Mouse (Mus musculus): ENCODE measurements around the gene Taar5.

Gene Taar5

DNA sequence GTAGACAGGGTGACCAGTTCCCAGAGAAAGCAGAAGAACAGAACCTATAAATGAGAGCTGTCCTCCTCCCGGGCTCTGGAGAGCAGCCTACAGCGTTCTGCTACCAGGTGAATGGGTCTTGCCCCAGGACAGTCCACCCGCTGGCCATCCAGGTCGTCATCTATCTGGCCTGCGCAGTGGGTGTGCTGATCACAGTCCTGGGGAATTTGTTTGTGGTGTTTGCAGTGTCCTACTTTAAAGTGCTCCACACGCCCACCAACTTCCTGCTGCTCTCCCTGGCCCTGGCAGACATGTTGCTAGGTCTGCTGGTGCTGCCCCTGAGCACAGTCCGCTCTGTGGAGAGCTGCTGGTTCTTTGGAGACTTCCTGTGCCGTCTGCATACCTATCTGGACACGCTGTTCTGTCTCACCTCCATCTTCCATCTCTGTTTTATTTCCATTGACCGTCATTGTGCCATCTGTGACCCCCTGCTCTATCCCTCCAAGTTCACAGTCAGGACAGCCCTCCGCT is at the start of gene Taar5:
Gene Taar5 (plus strand): TSS at position 51 of the 510 bp plus-strand sequence.
- in situ Hi-C loops (cut with MboI, MseI): no loop called here

GRCm38 (mm10) chr10:23922468-23922867 is 48.0 kb upstream of the Taar5 start:
- in situ Hi-C loops (cut with MboI, MseI): no loop called here

GRCm38 (mm10) chr10:23923941-23924340 is 46.6 kb upstream of the Taar5 start:
- in situ Hi-C loops (cut with MboI, MseI): no loop called here

- in situ Hi-C loops (cut with MboI, MseI): no loop called here
Observed at GRCm38 (mm10) chr10:23937613-23938012, 32.9 kb upstream of the Taar5 start.

DNA sequence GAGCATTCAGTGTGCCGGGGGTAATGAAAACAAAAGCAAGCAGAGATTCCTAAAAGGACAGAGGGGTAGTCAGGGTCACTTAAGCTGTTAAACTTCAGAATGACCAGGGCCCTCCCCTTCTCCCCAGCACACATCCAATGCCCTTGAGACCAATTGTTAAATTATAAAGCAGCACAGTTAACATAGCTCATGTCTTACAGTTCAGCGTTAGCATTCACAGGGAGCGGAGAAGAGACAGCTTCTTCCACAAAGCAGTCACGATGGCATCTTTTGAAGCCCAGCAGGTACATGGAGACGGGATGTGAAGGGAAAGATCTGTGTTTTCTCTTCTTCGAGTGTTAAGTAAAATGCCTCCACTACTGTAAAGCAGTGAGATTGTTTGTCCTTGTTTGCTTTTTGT is 32.2 kb upstream of the Taar5 start, which contains the start of gene Taar2:
Gene Taar2 (plus strand): TSS at position 261 of the 400 bp plus-strand sequence.
- in situ Hi-C loops (cut with MboI, MseI): no loop called here

DNA sequence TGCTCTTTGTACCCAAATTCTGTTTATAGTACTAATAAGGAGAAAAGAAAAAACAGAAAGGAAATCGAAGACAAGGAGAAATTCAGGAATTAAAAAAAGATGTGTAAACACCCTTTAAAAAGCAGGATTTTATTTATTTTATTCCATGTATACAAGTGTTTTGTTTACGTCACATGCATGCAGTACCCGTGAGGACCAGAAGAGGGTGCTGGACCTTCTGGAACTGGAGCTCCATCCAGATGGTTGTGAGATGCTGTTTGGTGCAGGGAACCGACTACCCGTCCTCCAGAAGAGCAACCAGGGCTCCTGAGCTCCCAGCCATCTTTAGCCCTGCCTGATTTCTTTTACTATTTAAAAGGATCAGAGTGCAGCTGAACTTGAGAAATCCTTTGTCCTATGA is 28.0 kb upstream of the Taar5 start:
- in situ Hi-C loops (cut with MboI, MseI): no loop called here

DNA sequence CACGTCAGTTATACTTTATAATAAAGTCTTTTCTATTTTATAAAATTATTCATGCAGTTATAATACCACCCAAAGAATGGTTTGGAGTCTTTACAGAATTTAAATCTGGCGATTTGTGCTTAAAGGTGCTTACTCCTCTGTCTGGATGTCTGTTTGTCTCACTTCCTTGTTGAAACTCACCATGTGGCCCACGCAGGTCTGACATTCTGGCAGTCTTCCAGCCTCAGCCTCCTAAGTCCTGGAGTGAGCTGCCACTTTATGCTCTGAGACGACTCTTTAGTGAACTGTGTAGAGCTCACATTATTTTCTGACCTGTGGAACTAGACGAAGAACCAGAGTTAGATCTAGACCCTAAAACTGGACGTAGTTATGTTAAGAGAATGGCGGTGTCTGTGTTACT is 22.5 kb upstream of the Taar5 start:
- in situ Hi-C loops (cut with MboI, MseI): no loop called here

GRCm38 (mm10) chr10:23949508-23950005 is 20.9 kb upstream of the Taar5 start, which contains the start of gene Taar3:
Taar3 (plus strand) TSS chr10:23949558.
- in situ Hi-C loops (cut with MboI, MseI): no loop called here

GRCm38 (mm10) chr10:23951714-23952113 is 18.8 kb upstream of the Taar5 start:
- in situ Hi-C loops (cut with MboI, MseI): no loop called here

GRCm38 (mm10) chr10:23959071-23959470 is 11.4 kb upstream of the Taar5 start:
- in situ Hi-C loops (cut with MboI, MseI): no loop called here

DNA sequence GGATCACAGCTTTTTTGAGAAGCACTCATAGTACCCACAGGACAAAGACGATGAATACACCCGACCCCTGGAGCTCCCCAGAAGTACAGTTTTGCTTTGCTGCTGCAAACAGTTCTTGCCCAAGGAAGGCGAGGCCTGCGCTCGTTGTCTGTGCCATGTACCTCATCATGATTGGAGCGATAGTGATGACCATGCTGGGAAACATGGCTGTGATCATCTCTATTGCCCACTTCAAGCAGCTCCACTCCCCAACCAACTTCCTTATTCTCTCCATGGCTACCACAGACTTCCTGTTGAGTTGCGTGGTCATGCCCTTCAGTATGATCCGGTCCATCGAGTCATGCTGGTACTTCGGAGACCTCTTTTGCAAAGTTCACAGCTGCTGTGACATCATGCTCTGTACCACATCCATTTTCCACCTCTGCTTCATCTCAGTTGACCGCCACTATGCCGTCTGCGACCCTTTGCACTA is 10.0 kb upstream of the Taar5 start, which contains the start of gene Taar4:
Gene Taar4 (plus strand): TSS at position 51 of the 472 bp plus-strand sequence.
- in situ Hi-C loops (cut with MboI, MseI): loop anchor here in 1 of 2 experiments (10.0 kb wide), 1 partner anchor 586 kb away; no protein-coding TSS in a partner anchor

DNA sequence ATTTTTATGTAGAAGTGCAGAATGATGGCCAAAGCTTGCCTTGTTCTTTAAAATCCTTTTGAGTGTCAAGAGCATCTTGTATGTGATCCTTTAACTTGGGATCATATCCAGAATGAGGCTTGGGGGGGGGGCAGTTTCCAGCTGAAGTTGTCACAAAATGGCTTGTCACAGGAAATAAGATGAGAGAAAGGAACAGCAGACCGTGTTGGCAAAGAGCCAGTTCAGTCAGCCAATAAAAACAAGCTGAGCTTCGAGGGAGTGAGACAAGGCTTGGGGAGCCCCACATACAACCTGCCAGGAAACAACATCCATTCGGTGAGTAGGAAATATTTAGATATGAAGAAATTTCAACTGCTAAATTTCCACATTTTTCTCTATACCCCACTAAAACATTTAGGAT is 7.1 kb upstream of the Taar5 start:
- in situ Hi-C loops (cut with MboI, MseI): loop anchor here in 1 of 2 experiments (10.0 kb wide), 1 partner anchor 589 kb away; no protein-coding TSS in a partner anchor

DNA sequence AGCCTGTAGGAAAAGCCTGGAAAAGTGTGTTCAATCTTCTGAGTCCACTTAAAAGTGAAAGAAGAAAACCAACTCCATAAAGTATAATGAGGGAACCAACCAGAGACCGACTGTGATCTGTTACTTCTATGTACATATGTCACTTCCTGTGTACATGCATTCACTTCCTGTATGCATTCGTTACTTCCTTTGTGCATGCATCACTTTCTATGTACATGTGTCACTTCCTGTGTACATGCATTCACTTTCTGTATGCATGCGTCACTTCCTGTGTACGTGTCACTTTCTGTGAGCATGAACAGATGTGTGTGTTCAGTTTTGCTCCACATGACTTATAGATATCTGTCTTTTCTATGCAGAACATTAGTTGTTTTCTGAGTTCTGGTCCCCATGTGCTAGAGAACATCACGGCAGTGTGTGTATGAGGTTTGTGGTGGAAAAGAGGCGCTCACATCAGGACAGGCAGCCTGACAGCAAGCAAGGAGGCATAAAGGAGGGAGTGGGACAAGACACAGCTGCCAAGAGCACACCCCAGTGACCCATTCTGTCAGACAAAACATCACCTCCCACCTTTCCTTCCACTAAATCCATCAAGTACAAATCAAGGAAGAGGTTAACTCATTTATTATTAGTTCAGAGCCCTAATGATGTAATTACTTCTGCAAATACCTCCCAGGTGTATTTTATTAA is 5.4 kb upstream of the Taar5 start:
- in situ Hi-C loops (cut with MboI, MseI): loop anchor here in 1 of 2 experiments (10.0 kb wide), 1 partner anchor 590 kb away; no protein-coding TSS in a partner anchor

DNA sequence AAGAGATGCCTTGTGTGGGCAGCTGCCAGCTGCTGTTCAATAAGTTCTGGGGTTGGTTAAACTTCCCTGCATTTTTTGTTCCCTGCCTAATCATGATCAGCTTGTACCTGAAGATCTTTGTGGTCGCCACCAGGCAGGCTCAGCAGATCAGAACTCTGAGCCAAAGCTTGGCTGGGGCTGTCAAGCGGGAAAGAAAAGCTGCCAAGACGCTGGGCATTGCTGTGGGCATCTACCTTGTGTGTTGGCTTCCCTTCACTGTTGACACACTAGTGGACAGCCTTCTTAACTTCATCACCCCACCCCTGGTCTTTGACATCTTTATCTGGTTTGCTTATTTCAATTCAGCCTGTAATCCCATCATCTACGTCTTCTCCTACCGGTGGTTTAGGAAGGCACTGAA is 750 bp downstream of the Taar5 start:
- in situ Hi-C loops (cut with MboI, MseI): no loop called here

- in situ Hi-C loops (cut with MboI, MseI): no loop called here
Observed at GRCm38 (mm10) chr10:23977958-23978357, 7.5 kb downstream of the Taar5 start.

- in situ Hi-C loops (cut with MboI, MseI): no loop called here
Observed at GRCm38 (mm10) chr10:23978901-23979705, 8.6 kb downstream of the Taar5 start.

DNA sequence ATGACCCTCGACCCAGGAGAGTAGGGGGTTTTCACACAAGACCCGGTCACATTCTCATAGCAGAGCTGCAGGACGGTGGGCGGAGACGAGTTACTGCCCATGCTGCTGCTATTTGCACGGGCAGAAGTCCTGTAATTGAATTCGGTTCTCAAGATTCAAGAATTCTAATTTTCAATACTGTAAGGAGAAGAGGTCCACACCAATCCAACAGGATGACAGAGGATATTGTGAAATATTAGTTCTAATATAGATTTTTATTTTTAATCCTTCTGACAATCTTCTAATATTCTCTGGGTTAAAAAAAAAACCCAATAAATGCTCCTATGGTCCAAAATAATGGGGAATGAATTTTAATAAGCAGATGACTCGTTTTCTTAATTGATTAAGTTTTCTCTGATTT is 15.0 kb downstream of the Taar5 start, which contains the start of gene Taar6:
Gene Taar6 (minus strand): TSS at position 101 of the 400 bp plus-strand sequence.
- in situ Hi-C loops (cut with MboI, MseI): loop anchor here in 1 of 2 experiments (5.0 to 10.0 kb wide), 2 partner anchors 129 to 317 kb away; no protein-coding TSS in a partner anchor

GRCm38 (mm10) chr10:23986419-23986818 is 15.9 kb downstream of the Taar5 start:
- in situ Hi-C loops (cut with MboI, MseI): loop anchor here in 1 of 2 experiments (5.0 to 10.0 kb wide), 2 partner anchors 128 to 316 kb away; no protein-coding TSS in a partner anchor

DNA sequence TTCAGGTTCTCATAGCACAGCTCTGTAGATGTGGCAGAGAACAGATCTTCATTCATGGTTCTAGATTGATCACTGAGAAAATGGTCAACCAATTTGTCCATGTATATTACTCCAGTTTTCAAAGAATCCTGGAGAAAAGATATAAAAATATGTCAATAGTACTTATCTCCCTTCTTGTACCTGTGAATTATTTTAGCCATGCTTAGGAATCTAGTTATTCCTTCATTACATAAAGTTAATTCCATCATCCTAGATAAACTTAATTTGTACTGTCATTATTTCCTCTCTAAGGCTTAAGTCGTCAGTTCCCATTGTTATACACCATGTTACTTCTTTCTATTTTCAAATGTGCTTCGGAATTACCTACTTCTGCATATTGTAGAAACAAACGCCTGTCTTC is 22.9 kb downstream of the Taar5 start, which contains the start of gene Taar7a:
Gene Taar7a (minus strand): TSS at position 101 of the 400 bp plus-strand sequence.
- in situ Hi-C loops (cut with MboI, MseI): no loop called here

DNA sequence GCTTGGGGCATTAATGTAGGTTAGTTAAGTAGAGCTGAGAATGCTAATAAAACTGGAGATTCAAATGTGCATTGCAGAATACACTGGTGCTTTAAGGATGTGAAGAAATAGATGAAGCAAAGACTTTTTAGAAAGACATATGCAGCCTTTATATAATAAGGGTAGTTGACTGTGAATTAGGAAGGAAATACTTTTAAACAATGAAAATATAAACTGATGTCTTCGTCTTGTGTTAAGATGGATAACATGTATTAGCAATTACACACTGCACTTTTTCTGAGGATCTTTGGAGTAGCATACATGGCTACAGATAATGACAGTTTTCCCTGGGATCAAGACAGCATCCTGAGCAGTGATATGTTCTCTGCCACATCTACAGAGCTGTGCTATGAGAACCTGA is 29.1 kb downstream of the Taar5 start, which contains the start of gene Taar7b:
Gene Taar7b (plus strand): TSS at position 301 of the 400 bp plus-strand sequence.
- in situ Hi-C loops (cut with MboI, MseI): no loop called here

GRCm38 (mm10) chr10:24006442-24006841 is 35.9 kb downstream of the Taar5 start:
- in situ Hi-C loops (cut with MboI, MseI): loop anchor here in 1 of 2 experiments (5.0 kb wide), 1 partner anchor 81 kb away; no protein-coding TSS in a partner anchor
